Comparison of ENCODE assay signal across 11 mouse cellular contexts in genomic region chr4:154856882-154857281, GRCm38 (mm10). TPM values are rescaled to one million over a fixed set of nuclear protein-coding genes. Genes with fewer than 3 reads are reported as not detected.
DNase-seq lines count a peak whose midpoint lies in the region; ATAC-seq and TF ChIP-seq lines count a peak whose summit lies in the region.
"Had no signal": no experiment of that assay in that cellular context is flagged by ENCODE, and none has a peak within 500 bp of the region (broad histone marks: within the 10 kb centered on the region; RNA-seq: fewer than 3 reads in every experiment).

No protein-coding gene starts in this region.

- H3K4me3 ChIP-seq in heart, embryonic 11.5 days (ENCODE audit: low read depth, low read length): 0 out of 2 replicates have a peak overlapping the region, but pooled peaks have one; percentile 60
- no peak overlapping the region; the same call in 1 of the 2 replicates for H3K4me3 ChIP-seq in heart, embryonic 16.5 days (ENCODE audit: low read length)
- peak overlapping the region; percentile 49; the same call in 1 of the 2 replicates for H3K4me3 ChIP-seq in midbrain, embryonic 14.5 days (replicated peaks; ENCODE audit: low read depth, low read length)

- intact Hi-C loops in heart, postnatal 14 days (cut with DNase I): no loop called here
- intact Hi-C loops in gastrocnemius, postnatal 14 days (cut with DNase I; ENCODE audit: low total_unique reads): no loop called here

- WGBS in heart, embryonic 11.5 days (ENCODE audit: insufficient replicate concordance): 82% methylated on average over 7 of the region's 7 CpGs
- 87% methylated on average over 7 of the region's 7 CpGs for WGBS in heart, embryonic 16.5 days
- WGBS in midbrain, embryonic 14.5 days: 86% methylated on average over 7 of the region's 7 CpGs

- H3K9me3 ChIP-seq in heart, embryonic 11.5 days (replicated peaks; ENCODE audit: control insufficient read depth, low read length): no peaks in the 10 kb centered on the region
- H3K9me3 ChIP-seq in heart, embryonic 16.5 days (replicated peaks; ENCODE audit: control insufficient read depth, low read length): peaks cover 4% of the 10 kb centered on the region; the same call in 1 of the 2 replicates
- no peaks in the 10 kb centered on the region for H3K9me3 ChIP-seq in midbrain, embryonic 14.5 days (ENCODE audit: control insufficient read depth, low read length)

- H3K27me3 ChIP-seq in heart, embryonic 11.5 days (ENCODE audit: control insufficient read depth, insufficient read depth, low read length): peaks cover 39% of the 10 kb centered on the region
- H3K27me3 ChIP-seq in heart, embryonic 16.5 days (ENCODE audit: control insufficient read depth, insufficient read depth, low read length): peaks cover 26% of the 10 kb centered on the region
- peaks cover 14% of the 10 kb centered on the region; the same call in 1 of the 2 replicates for H3K27me3 ChIP-seq in midbrain, embryonic 14.5 days (ENCODE audit: control insufficient read depth, insufficient read depth, low read length)

- H3K27ac ChIP-seq in heart, embryonic 11.5 days (ENCODE audit: low read depth, low read length): no peak overlapping the region
- H3K27ac ChIP-seq in heart, embryonic 16.5 days (ENCODE audit: low read length): no peak overlapping the region
- peak overlapping the region; percentile 86 for H3K27ac ChIP-seq in midbrain, embryonic 14.5 days (replicated peaks; ENCODE audit: low read depth, low read length)
- H3K27ac ChIP-seq: liver, embryonic 13.5 days had no signal

- no peak for TF ChIP-seq POLR2A in brain, embryonic 14.5 days (IDR thresholded peaks at IDR 0.05; ENCODE audit: borderline replicate concordance, extremely low read depth, insufficient read depth, insufficient read length, poor library complexity, severe bottlenecking)

- no peak overlapping the region; the same call in 1 of the 2 replicates for H3K4me2 ChIP-seq in heart, embryonic 11.5 days
- peak overlapping the region; percentile 94; the same call in 1 of the 2 replicates for H3K4me2 ChIP-seq in heart, embryonic 16.5 days (ENCODE audit: low read depth, low read length)
- peak overlapping the region; percentile 78 for H3K4me2 ChIP-seq in midbrain, embryonic 14.5 days (ENCODE audit: low read length)

- TF ChIP-seq CTCF in brain, embryonic 14.5 days (IDR thresholded peaks at IDR 0.05; ENCODE audit: borderline replicate concordance, extremely low read depth, insufficient read depth, insufficient read length): peak; percentile 19; the same call in 1 of the 2 replicates

- peaks cover 4% of the 10 kb centered on the region; the same call in 1 of the 2 replicates for H3K4me1 ChIP-seq in heart, embryonic 11.5 days (ENCODE audit: control insufficient read depth, insufficient read depth, low read length)
- 0 out of 2 replicates have a peak, but pooled peaks cover 3% of the 10 kb centered on the region for H3K4me1 ChIP-seq in heart, embryonic 16.5 days (ENCODE audit: control insufficient read depth, insufficient read depth, low read length)
- H3K4me1 ChIP-seq in midbrain, embryonic 14.5 days (ENCODE audit: control insufficient read depth, insufficient read depth, low read length): no peaks in the 10 kb centered on the region; the same call in 1 of the 2 replicates
- H3K4me1 ChIP-seq: liver, embryonic 13.5 days had no signal

- H3K36me3 ChIP-seq in heart, embryonic 11.5 days (ENCODE audit: control insufficient read depth, insufficient read depth, low read length): no peaks in the 10 kb centered on the region
- H3K36me3 ChIP-seq in heart, embryonic 16.5 days (ENCODE audit: control insufficient read depth, insufficient read depth): no peaks in the 10 kb centered on the region
- H3K36me3 ChIP-seq in midbrain, embryonic 14.5 days (ENCODE audit: control insufficient read depth, insufficient read depth, low read length): no peaks in the 10 kb centered on the region
- H3K36me3 ChIP-seq: liver, embryonic 13.5 days had no signal

- DNase-seq in heart, postnatal 14 days: no peak
- no peak for DNase-seq in brain, embryonic 14.5 days (ENCODE audit: low read depth)
- no peak for DNase-seq in midbrain, embryonic 14.5 days
- DNase-seq in T-cell, adult 2 months (ENCODE audit: low spot score): no peak
- DNase-seq in frontal cortex, postnatal 10 days (ENCODE audit: low spot score in 2 of 2): no peak
- DNase-seq in gastrocnemius, postnatal 14 days: no peak
- DNase-seq: liver, embryonic 13.5 days had no signal

- no peak overlapping the region for H3K9ac ChIP-seq in heart, embryonic 11.5 days (ENCODE audit: low read depth, low read length)
- H3K9ac ChIP-seq in heart, embryonic 16.5 days (ENCODE audit: low read length): no peak overlapping the region
- peak overlapping the region; percentile 63; the same call in 1 of the 2 replicates for H3K9ac ChIP-seq in midbrain, embryonic 14.5 days (replicated peaks; ENCODE audit: low read length)
- H3K9ac ChIP-seq: liver, embryonic 13.5 days had no signal

- no peak for ATAC-seq in heart, embryonic 11.5 days (replicated peaks; ENCODE audit: insufficient number of reproducible peaks, low FRiP score, low TSS enrichment)
- no peak for ATAC-seq in heart, embryonic 16.5 days (replicated peaks; ENCODE audit: extremely low read depth, insufficient read depth, low FRiP score)
- ATAC-seq in midbrain, embryonic 14.5 days (ENCODE audit: low FRiP score, low TSS enrichment): no peak

RNA-seq across cellular contexts. Expression of gene Mmel1, which starts 12.5 kb away (rescaled TPM):
- polyA plus RNA-seq in heart, embryonic 11.5 days (2014; fragmentation: Nextera tagmentation; extraction: Ambion mirVana): 0.23 and 0.82 TPM in 2 replicates
- total RNA-seq in heart, postnatal 14 days (2021): under 1 TPM in 1 of 2 experiments, not detected in 1; 0.20 TPM
- 0.29 and 0.30 TPM in 2 replicates for polyA plus RNA-seq in brain, embryonic 14.5 days (2012; rRNA removed)
- polyA plus RNA-seq in heart, embryonic 16.5 days (2015; fragmentation: Nextera tagmentation; extraction: Ambion mirVana): 0.24 and 0.42 TPM in 2 replicates
- 0.50 and 0.53 TPM in 2 replicates for polyA plus RNA-seq in midbrain, embryonic 14.5 days (2014; fragmentation: Nextera tagmentation; extraction: Ambion mirVana)
- under 1 TPM; 0.49 to 0.68 TPM for total RNA-seq in gastrocnemius, postnatal 14 days (2021)
- total RNA-seq: hematopoietic stem cell, adult 5-6 weeks had no signal
- polyA plus RNA-seq: CD4-positive, CD25-positive, alpha-beta regulatory T cell, adult 4 months had no signal

RNA-seq across cellular contexts. Expression of gene Ttc34, which starts 19.6 kb away (rescaled TPM):
- 0.35 and 0.52 TPM in 2 replicates for polyA plus RNA-seq in heart, embryonic 11.5 days (2014; fragmentation: Nextera tagmentation; extraction: Ambion mirVana)
- total RNA-seq in heart, postnatal 14 days (2021): under 1 TPM; 0.10 to 0.17 TPM
- 0.50 and 1.00 TPM in 2 replicates for polyA plus RNA-seq in brain, embryonic 14.5 days (2012; rRNA removed)
- polyA plus RNA-seq in heart, embryonic 16.5 days (2015; fragmentation: Nextera tagmentation; extraction: Ambion mirVana): 0.12 and 0.31 TPM in 2 replicates
- polyA plus RNA-seq in midbrain, embryonic 14.5 days (2014; fragmentation: Nextera tagmentation; extraction: Ambion mirVana): 1.8 TPM in 2 replicates
- not detected for total RNA-seq in gastrocnemius, postnatal 14 days (2021)
- total RNA-seq: hematopoietic stem cell, adult 5-6 weeks had no signal
- polyA plus RNA-seq: CD4-positive, CD25-positive, alpha-beta regulatory T cell, adult 4 months had no signal

RNA-seq across cellular contexts. Expression of gene Fam213b, which starts 42.1 kb away (rescaled TPM):
- 26.4 and 29.6 TPM in 2 replicates for polyA plus RNA-seq in heart, embryonic 11.5 days (2014; fragmentation: Nextera tagmentation; extraction: Ambion mirVana)
- 10 to 100 TPM; 44.7 to 51.3 TPM for total RNA-seq in heart, postnatal 14 days (2021)
- polyA plus RNA-seq in brain, embryonic 14.5 days (2012; rRNA removed): 28.9 and 30.7 TPM in 2 replicates
- polyA plus RNA-seq in heart, embryonic 16.5 days (2015; fragmentation: Nextera tagmentation; extraction: Ambion mirVana): 58.9 and 62.9 TPM in 2 replicates
- 52.1 and 53.2 TPM in 2 replicates for polyA plus RNA-seq in midbrain, embryonic 14.5 days (2014; fragmentation: Nextera tagmentation; extraction: Ambion mirVana)
- 100 to 1,000 TPM; 110 to 112 TPM for total RNA-seq in gastrocnemius, postnatal 14 days (2021)
